Mouse (Mus musculus) embryonic facial prominence, embryonic 14.5 days (tissue): ENCODE data around the gene Col28a1. TPM values are rescaled to one million over a fixed set of nuclear protein-coding genes. Genes with fewer than 3 reads are reported as not detected.

Experiments used
- ATAC-seq: fragments of 200-750 bp; cut with Nextera tagmentation; 2 replicates; pipeline ENCODE4 v1.8.0; 2017; ENCODE audit warnings: low read depth, moderate number of reproducible peaks, moderate TSS enrichment
- DNase-seq: peaks from one replicate; pipeline ENCODE4 v3.0.0-alpha.2; 2015; ENCODE audit warnings: low spot score
- H3K27ac ChIP-seq: fragments of 300-500 bp; sonication (generic); replicated peaks from 2 replicates; pipeline ENCODE4 v1.5.1; 2014; ENCODE audit warnings: low read depth, mild to moderate bottlenecking, low read length, moderate library complexity
- H3K27me3 ChIP-seq: fragments of 300-500 bp; sonication (generic); replicated peaks from 2 replicates; pipeline ENCODE4 v1.6.1; 2014; ENCODE audit warnings: low read length; ENCODE audit not compliant: control insufficient read depth, insufficient read depth
- H3K36me3 ChIP-seq: fragments of 300-500 bp; sonication (generic); 2 replicates; pipeline ENCODE4 v1.6.1; 2014; ENCODE audit warnings: low read length, mixed read lengths; ENCODE audit not compliant: control insufficient read depth, insufficient read depth
- H3K4me1 ChIP-seq: fragments of 300-500 bp; sonication (generic); 2 replicates; pipeline ENCODE4 v1.6.1; 2014; ENCODE audit warnings: antibody characterized with exemption, low read length; ENCODE audit not compliant: control insufficient read depth, insufficient read depth
- H3K4me2 ChIP-seq: fragments of 300-500 bp; sonication (generic); 2 replicates; pipeline ENCODE4 v1.6.1; 2014; ENCODE audit warnings: low read depth, mild to moderate bottlenecking, low read length, moderate library complexity, mixed read lengths
- H3K4me3 ChIP-seq: fragments of 300-500 bp; sonication (generic); 2 replicates; pipeline ENCODE4 v1.5.1; 2014; ENCODE audit warnings: low read depth, mild to moderate bottlenecking, low read length
- H3K9ac ChIP-seq: fragments of 300-500 bp; sonication (generic); 2 replicates; pipeline ENCODE4 v1.6.1; 2014; ENCODE audit warnings: low read depth, mild to moderate bottlenecking, low read length, moderate library complexity, mixed read lengths
- H3K9me3 ChIP-seq: fragments of 300-500 bp; sonication (generic); 2 replicates; pipeline ENCODE4 v1.6.1; 2016; ENCODE audit warnings: low read length; ENCODE audit not compliant: control insufficient read depth
- WGBS: fragments of 180-500 bp; shearing (Covaris S2); extraction: QIAGEN DNeasy Blood & Tissue Kit; methylation state at CpG from one replicate; pipeline ENCODE4 v1.1.7; 2014; 5-methylcytosine and 5-hydroxymethylcytosine counted together
- polyA plus RNA-seq: library from polyadenylated mRNA; unstranded; fragments of >200 nt; fragmentation: Nextera tagmentation; extraction: Ambion mirVana; gene quantifications from 2 replicates; pipeline ENCODE4 v1.2.1, GENCODE M21; 2014

Gene Col28a1
- polyA plus RNA-seq, 1 experiment from 2014 or later: 1.1 TPM

DNA sequence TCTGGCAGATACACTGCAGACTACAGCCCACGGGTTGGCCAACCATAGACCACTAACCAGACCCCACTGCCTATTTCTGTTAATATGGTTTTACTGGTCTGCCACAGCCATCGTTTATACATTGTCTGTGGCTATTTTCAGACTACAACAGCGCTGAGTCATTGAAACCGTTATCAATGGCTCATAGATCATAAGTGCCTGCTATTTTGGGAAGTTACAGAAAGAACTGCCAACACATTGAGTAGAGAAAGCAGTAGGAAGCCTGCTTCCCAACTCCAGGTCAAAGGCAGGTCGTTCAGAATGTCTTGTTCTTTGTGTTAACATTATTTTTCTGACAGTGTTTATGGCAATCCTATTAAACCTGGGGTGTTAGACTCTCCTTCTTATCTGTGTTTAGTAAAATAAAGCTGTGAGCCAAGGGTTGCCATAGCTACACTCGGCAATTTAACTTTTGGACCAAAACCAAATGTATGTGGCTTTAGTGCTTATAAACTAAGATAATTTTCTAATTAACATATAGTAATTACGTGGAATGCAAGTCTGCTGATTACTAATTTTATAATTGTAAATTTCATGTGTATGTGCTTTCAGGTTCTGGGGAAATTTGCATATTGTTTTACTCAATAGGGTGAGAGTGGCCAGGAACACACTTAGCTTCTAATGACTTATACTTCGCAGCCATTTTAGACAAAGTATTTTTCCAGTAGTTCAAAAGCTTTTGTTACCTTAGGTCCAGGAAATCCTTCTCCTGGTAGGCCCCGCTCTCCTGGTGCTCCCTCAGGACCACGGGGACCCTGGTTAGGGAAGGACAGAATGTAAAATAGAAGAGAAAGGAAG is 86.3 kb downstream of the Col28a1 start:
- H3K4me2 ChIP-seq: no peak overlapping the region
- no peaks in the 10 kb centered on the region for H3K36me3 ChIP-seq
- H3K27ac ChIP-seq: no peak overlapping the region
- no peak for ATAC-seq
- no peaks in the 10 kb centered on the region for H3K27me3 ChIP-seq
- H3K9ac ChIP-seq: no peak overlapping the region
- no peaks in the 10 kb centered on the region for H3K9me3 ChIP-seq
- no peaks in the 10 kb centered on the region for H3K4me1 ChIP-seq
- DNase-seq: no peak
- H3K4me3 ChIP-seq: no peak overlapping the region
- WGBS: 79% methylated on average over 10 of the region's 10 CpGs

DNA sequence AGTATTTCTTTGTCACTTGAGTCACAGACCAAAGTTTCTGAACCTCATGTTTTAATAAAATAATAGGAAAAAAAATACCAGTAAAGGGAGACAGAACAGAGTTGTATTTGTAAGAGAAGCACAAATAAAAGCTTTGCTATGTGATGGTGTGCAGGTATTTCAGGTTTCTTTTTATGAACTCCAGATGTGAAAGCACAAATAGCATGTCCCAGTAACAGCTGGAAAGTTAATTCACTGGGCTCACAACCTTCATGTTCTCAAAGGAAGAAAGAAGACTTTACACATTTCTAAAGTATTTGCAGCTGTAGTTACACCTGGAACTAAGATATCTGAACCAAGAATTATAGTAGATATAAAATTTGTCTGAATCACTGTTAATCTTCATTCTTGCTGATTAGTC is 91.2 kb downstream of the Col28a1 start:
- H3K4me2 ChIP-seq: no peak overlapping the region
- no peak overlapping the region for H3K9ac ChIP-seq
- no peaks in the 10 kb centered on the region for H3K9me3 ChIP-seq
- no peaks in the 10 kb centered on the region for H3K4me1 ChIP-seq
- no peak for DNase-seq
- H3K27me3 ChIP-seq: no peaks in the 10 kb centered on the region
- H3K4me3 ChIP-seq: no peak overlapping the region
- no peak overlapping the region for H3K27ac ChIP-seq
- ATAC-seq: no peak
- H3K36me3 ChIP-seq: no peaks in the 10 kb centered on the region

DNA sequence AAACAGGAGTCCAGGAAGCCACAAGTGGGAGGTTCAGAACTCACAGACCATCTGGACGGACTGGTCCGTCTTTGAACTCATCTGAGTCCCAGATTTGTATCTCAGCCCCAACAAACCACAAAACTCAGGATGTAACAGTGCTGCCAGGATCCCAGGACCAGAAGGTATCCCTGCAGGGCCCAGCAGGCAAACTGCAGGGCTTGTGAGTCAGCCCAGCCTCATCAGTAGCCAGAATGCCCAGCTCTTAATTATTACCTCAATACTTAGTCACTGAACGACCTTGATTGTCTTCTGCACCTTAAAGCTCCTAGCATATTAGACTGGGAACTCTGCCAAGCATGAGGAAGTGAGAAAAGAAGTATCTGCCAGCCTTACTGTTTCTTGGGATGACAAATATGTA is 96.6 kb downstream of the Col28a1 start:
- H3K4me1 ChIP-seq: no peaks in the 10 kb centered on the region
- H3K9me3 ChIP-seq: no peaks in the 10 kb centered on the region
- no peak overlapping the region for H3K4me3 ChIP-seq
- H3K9ac ChIP-seq: no peak overlapping the region
- H3K27me3 ChIP-seq: no peaks in the 10 kb centered on the region
- DNase-seq (no peak), ATAC-seq (no peak)
- no peak overlapping the region for H3K27ac ChIP-seq
- H3K36me3 ChIP-seq: no peaks in the 10 kb centered on the region
- 49% methylated on average over 3 of the region's 3 CpGs for WGBS
- H3K4me2 ChIP-seq: no peak overlapping the region

DNA sequence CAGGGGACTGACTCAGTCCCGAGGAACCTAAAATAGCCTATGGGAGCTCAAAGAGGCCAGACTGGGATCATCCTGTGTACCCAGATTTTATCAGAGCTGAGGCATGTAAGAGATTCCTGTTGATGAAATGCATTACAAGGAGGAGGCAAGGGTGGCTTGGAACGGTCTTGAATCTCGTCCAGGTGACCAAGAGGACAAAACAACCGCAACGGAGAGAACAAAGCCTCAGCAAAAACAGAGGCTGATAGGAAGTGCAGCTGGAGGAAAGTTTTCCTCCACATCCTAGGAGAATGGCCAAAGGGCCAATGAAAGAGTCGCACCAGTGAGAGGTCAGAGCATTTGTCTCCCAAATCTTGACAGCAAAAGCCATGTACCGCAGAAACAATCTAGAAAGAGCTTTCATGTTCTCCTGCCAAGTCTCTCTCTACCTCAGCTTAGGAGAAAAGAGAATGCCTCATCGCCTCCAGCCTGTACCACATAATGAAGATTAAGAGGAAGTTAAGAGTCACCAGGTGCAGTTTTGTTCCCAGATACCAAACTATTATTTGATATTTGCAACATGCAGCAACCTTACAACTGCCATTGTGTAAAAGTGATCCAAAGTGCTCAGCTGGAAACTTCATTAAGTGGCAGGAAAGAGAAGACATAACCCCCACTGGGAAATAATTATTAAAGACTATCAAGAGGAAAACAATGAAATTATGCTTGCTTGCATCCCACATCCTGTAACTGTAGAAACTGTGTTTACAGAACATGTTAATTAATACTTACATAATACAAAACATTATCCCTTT is 98.1 kb downstream of the Col28a1 start:
- Histone ChIP-seq H3K4me3 (no peak overlapping the region), H3K36me3 (no peaks in the 10 kb centered on the region), H3K9ac (no peak overlapping the region), H3K4me2 (no peak overlapping the region), H3K27me3 (no peaks in the 10 kb centered on the region), H3K9me3 (no peaks in the 10 kb centered on the region), H3K4me1 (no peaks in the 10 kb centered on the region), H3K27ac (no peak overlapping the region)
- DNase-seq (no peak), ATAC-seq (no peak)
- 74% methylated on average over 8 of the region's 8 CpGs for WGBS

DNA sequence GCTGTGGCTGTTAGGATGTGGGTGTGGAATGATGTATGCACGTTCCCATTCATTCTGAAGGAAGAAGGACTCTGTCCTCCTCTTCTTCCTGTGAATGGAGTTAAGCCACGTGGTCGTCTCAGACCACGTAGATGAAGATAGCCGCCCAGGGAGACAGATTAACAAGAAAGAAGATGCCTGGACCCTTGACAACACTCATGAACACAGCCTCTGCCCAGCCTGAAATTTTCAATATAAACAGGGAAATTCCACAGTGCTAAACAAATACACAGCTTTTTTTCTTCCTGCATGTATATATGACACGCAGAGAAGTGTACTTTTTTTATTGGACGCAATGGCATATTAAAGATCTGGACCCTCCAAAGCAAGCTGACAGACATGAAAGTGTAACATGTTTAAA is 98.9 kb downstream of the Col28a1 start:
- DNase-seq (no peak), ATAC-seq (no peak)
- Histone ChIP-seq H3K27me3 (no peaks in the 10 kb centered on the region), H3K36me3 (no peaks in the 10 kb centered on the region), H3K4me3 (no peak overlapping the region), H3K4me2 (no peak overlapping the region), H3K9ac (no peak overlapping the region), H3K4me1 (no peaks in the 10 kb centered on the region), H3K9me3 (no peaks in the 10 kb centered on the region), H3K27ac (no peak overlapping the region)
- WGBS: 83% methylated on average over 7 of the region's 7 CpGs

DNA sequence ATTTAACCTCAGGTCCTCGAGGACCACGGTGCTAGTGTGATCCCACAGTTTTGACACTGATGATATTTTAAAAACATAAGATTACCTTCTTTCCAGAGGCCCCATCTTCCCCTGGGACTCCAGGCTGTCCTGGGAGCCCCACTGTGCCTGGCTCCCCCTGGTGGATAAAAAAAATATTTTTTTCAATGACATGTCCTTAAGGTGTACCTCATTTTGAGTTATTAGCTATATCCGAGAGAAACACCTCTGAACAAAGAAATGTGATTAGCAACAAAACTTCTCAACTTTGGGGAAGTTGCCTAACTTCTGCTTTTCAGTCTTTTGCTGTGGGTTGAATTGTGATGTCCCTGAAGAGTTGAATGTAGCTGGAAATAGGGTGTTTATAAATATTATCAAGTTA is 105.6 kb downstream of the Col28a1 start:
- no peaks in the 10 kb centered on the region for H3K36me3 ChIP-seq
- WGBS: 55% methylated on average over 3 of the region's 3 CpGs
- H3K9ac ChIP-seq: no peak overlapping the region
- H3K4me1 ChIP-seq: no peaks in the 10 kb centered on the region
- ATAC-seq: no peak
- no peaks in the 10 kb centered on the region for H3K9me3 ChIP-seq
- no peak for DNase-seq
- H3K4me3 ChIP-seq: no peak overlapping the region
- no peaks in the 10 kb centered on the region for H3K27me3 ChIP-seq
- no peak overlapping the region for H3K27ac ChIP-seq
- H3K4me2 ChIP-seq: no peak overlapping the region

DNA sequence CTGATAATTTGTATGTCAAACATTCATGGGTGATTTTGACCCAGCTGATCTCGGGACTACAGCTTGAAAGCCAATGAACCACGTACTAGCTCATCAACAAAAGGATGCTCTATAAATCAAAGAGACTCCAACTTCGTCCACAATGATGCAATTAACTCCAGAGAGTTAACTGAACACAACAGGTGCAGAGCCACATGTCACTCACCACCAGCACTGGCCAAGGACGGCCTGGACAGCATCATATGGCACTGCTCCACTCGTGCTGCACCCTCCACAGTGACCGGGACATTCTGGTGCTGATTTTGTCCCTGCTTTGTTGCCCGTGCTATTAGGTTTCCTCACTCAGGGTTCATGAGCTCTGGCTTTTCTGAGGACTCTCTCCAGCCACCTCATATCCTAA is 107.6 kb downstream of the Col28a1 start:
- Histone ChIP-seq H3K4me1 (peaks cover 4% of the 10 kb centered on the region; the same call in 1 of the 2 replicates), H3K4me3 (no peak overlapping the region), H3K9me3 (no peaks in the 10 kb centered on the region), H3K27me3 (no peaks in the 10 kb centered on the region), H3K4me2 (no peak overlapping the region), H3K27ac (no peak overlapping the region), H3K9ac (no peak overlapping the region), H3K36me3 (no peaks in the 10 kb centered on the region)
- 73% methylated on average over 7 of the region's 7 CpGs for WGBS
- no peak for ATAC-seq
- DNase-seq: no peak

DNA sequence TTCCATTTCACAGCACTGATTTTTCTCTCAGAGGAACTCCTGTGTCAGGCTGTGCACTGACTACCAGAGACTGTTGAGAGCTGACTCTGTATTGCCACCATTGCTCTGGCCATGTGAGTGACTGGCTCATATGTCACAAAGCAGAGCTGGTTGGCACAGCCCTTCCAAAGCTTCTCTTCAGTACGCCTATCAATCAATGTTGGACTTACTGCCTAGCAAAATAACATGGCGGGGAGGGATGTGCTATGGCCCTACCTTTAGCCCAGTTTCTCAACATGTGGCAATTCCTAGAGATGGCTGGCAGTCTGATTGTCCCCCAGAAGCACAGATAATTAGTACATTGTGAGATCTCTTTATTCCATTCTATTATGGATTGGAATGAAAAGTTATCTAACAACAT is 109.2 kb downstream of the Col28a1 start:
- Histone ChIP-seq H3K9me3 (no peaks in the 10 kb centered on the region), H3K9ac (no peak overlapping the region), H3K36me3 (no peaks in the 10 kb centered on the region), H3K4me1 (peaks cover 4% of the 10 kb centered on the region; the same call in 1 of the 2 replicates), H3K4me3 (no peak overlapping the region), H3K27me3 (no peaks in the 10 kb centered on the region), H3K4me2 (no peak overlapping the region; the same call in 1 of the 2 replicates), H3K27ac (no peak overlapping the region)
- DNase-seq (no peak), ATAC-seq (no peak)
- 72% methylated on average over 2 of the region's 2 CpGs for WGBS
